ENCODE assay signal across 11 mouse cellular contexts in the genomic region with DNA sequence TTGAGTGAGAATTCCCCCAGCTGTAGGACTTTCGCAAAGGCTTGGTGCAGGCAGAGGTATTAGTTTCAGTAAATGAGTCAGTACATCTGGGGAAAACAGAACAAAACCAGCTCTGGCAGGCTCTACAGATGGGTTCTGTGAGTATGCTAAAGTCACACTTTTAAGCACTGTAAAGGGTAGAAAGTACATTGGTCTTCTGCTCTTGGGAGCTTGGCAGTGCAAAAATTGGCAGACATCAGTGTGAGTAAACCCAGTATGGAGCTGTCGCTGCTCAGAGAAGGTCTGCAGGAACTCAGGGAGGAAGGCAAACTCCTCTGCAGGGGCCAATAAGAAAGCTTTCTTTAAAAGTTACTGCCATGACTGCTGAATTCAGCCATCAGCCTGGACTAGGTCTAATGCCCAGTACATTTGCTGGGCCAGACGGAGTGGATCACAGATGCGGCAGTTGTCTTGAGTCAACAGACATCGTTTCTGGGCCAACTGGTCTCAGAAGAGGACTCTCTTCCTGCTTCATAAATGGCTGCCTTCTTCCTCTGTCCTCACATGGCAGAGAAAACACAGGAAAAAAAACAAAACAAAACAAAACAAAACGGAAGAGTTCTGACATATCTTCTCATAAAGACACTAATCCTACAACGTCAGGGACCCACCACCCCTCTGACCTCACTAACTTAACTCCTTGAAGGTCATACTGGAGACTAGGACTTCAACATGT. TPM values are rescaled to one million over a fixed set of nuclear protein-coding genes. Genes with fewer than 3 reads are reported as not detected.
DNase-seq lines count a peak whose midpoint lies in the region; ATAC-seq and TF ChIP-seq lines count a peak whose summit lies in the region.
"Had no signal": no experiment of that assay in that cellular context is flagged by ENCODE, and none has a peak within 500 bp of the region (broad histone marks: within the 10 kb centered on the region; RNA-seq: fewer than 3 reads in every experiment).

No protein-coding gene starts in this region.

- no peak for TF ChIP-seq EP300 in lung, postnatal 0 days (IDR thresholded peaks at IDR 0.05)

- no peak for TF ChIP-seq CTCF in lung, postnatal 0 days (IDR thresholded peaks at IDR 0.05)

- DNase-seq in heart, adult 18-20 months: peak; percentile 45 to 49
- no peak for DNase-seq in heart, adult 8-10 months (ENCODE audit: low spot score)
- DNase-seq in adipocyte (ENCODE audit: low spot score): peak; percentile 19
- peak; percentile 24 to 29 for DNase-seq in heart, postnatal 36 days
- peak; percentile 51 for DNase-seq in lung, postnatal 0 days (ENCODE audit: low spot score)
- DNase-seq in spleen, postnatal 4 days (ENCODE audit: low spot score in 2 of 2): no peak
- no peak for DNase-seq in adrenal gland, postnatal 25 days
- no peak for DNase-seq in forebrain, embryonic 14.5 days (ENCODE audit: low spot score)
- DNase-seq: B cell, adult 2 months had no signal

- H3K9ac ChIP-seq in lung, postnatal 0 days (replicated peaks; ENCODE audit: low read depth): no peak overlapping the region
- H3K9ac ChIP-seq in forebrain, embryonic 14.5 days (ENCODE audit: low read length): no peak overlapping the region
- H3K9ac ChIP-seq: hindbrain, embryonic 14.5 days had no signal

- no peaks in the 10 kb centered on the region for H3K4me1 ChIP-seq in lung, postnatal 0 days (ENCODE audit: insufficient read depth, low read depth, low read length)
- no peaks in the 10 kb centered on the region for H3K4me1 ChIP-seq in forebrain, embryonic 14.5 days (ENCODE audit: control insufficient read depth, insufficient read depth, low read length)

- no peak overlapping the region for H3K4me3 ChIP-seq in lung, postnatal 0 days (ENCODE audit: low read depth, low read length)
- no peak overlapping the region for H3K4me3 ChIP-seq in forebrain, embryonic 14.5 days (ENCODE audit: low read depth, low read length)

- peaks cover 16% of the 10 kb centered on the region; the same call in 1 of the 2 replicates for H3K36me3 ChIP-seq in lung, postnatal 0 days (ENCODE audit: insufficient read depth, low read length)
- no peaks in the 10 kb centered on the region for H3K36me3 ChIP-seq in forebrain, embryonic 14.5 days (ENCODE audit: control insufficient read depth, insufficient read depth, low read length)

- 48% methylated on average over 7 of the region's 7 CpGs for WGBS in lung, postnatal 0 days
- 90% methylated on average over 7 of the region's 7 CpGs for WGBS in forebrain, embryonic 14.5 days

- H3K27ac ChIP-seq in lung, postnatal 0 days (ENCODE audit: low read length): no peak overlapping the region
- no peak overlapping the region for H3K27ac ChIP-seq in forebrain, embryonic 14.5 days (ENCODE audit: low read depth, low read length)
- H3K27ac ChIP-seq: hindbrain, embryonic 14.5 days had no signal

- H3K27me3 ChIP-seq in lung, postnatal 0 days (replicated peaks; ENCODE audit: insufficient read depth, low read length): no peaks in the 10 kb centered on the region
- H3K27me3 ChIP-seq in forebrain, embryonic 14.5 days (replicated peaks; ENCODE audit: control insufficient read depth, insufficient read depth, low read length): no peaks in the 10 kb centered on the region

- intact Hi-C loops in heart, postnatal 36 days (cut with DNase I): no loop called here

- H3K4me2 ChIP-seq in lung, postnatal 0 days (replicated peaks; ENCODE audit: low read depth, low read length): no peak overlapping the region
- no peak overlapping the region for H3K4me2 ChIP-seq in forebrain, embryonic 14.5 days (ENCODE audit: low read length)
- H3K4me2 ChIP-seq: hindbrain, embryonic 14.5 days had no signal

- H3K9me3 ChIP-seq in lung, postnatal 0 days (ENCODE audit: low read length): no peaks in the 10 kb centered on the region
- no peaks in the 10 kb centered on the region for H3K9me3 ChIP-seq in forebrain, embryonic 14.5 days (replicated peaks; ENCODE audit: control insufficient read depth, low read length)

- ATAC-seq in lung, postnatal 0 days: peak; percentile 68
- ATAC-seq in forebrain, embryonic 14.5 days: no peak

RNA-seq across cellular contexts. Expression of gene Plekhs1, which starts 22.9 kb away (rescaled TPM):
- not detected for total RNA-seq in heart, adult 18-20 months (2021)
- total RNA-seq in heart, adult 8-10 months (2022): under 1 TPM in 3 of 4 experiments, not detected in 1; 0.14 to 0.41 (median 0.33) TPM
- total RNA-seq in heart, postnatal 36 days (2021): not detected
- polyA plus RNA-seq in lung, postnatal 0 days (2015; fragmentation: Nextera tagmentation; extraction: Ambion mirVana): 0.11 and 0.21 TPM in 2 replicates
- 0.12 TPM in 1 of 2 replicates, not detected in the other for total RNA-seq in adrenal gland, postnatal 25 days (2021)
- polyA plus RNA-seq in forebrain, embryonic 14.5 days (2014; fragmentation: Nextera tagmentation; extraction: Ambion mirVana): 0.28 TPM in 1 of 2 replicates, not detected in the other
- total RNA-seq: common myeloid progenitor, adult 5-6 weeks had no signal

RNA-seq across cellular contexts. Expression of gene Casp7, which starts 41.6 kb away (rescaled TPM):
- total RNA-seq in heart, adult 18-20 months (2021): 10 to 100 TPM in 1 of 2 experiments, 1 to 10 TPM in 1; 9.1 to 12.2 TPM
- total RNA-seq in heart, adult 8-10 months (2022): 10 to 100 TPM; 11.0 to 13.7 (median 12.3) TPM
- total RNA-seq in heart, postnatal 36 days (2021): 10 to 100 TPM in 1 of 2 experiments, 1 to 10 TPM in 1; 9.9 to 12.9 TPM
- 21.8 and 25.8 TPM in 2 replicates for polyA plus RNA-seq in lung, postnatal 0 days (2015; fragmentation: Nextera tagmentation; extraction: Ambion mirVana)
- total RNA-seq in adrenal gland, postnatal 25 days (2021): 13.7 and 14.8 TPM in 2 replicates
- 13.1 and 17.4 TPM in 2 replicates for polyA plus RNA-seq in forebrain, embryonic 14.5 days (2014; fragmentation: Nextera tagmentation; extraction: Ambion mirVana)

RNA-seq across cellular contexts. Expression of gene Nrap, which starts 48.7 kb away (rescaled TPM):
- total RNA-seq in heart, adult 18-20 months (2021): 100 to 1,000 TPM; 379 to 400 TPM
- total RNA-seq in heart, adult 8-10 months (2022): 100 to 1,000 TPM; 392 to 561 (median 511) TPM
- 100 to 1,000 TPM; 359 to 393 TPM for total RNA-seq in heart, postnatal 36 days (2021)
- polyA plus RNA-seq in lung, postnatal 0 days (2015; fragmentation: Nextera tagmentation; extraction: Ambion mirVana): 0.53 and 0.62 TPM in 2 replicates
- total RNA-seq in adrenal gland, postnatal 25 days (2021): 0.09 TPM in 1 of 2 replicates, not detected in the other
- polyA plus RNA-seq in forebrain, embryonic 14.5 days (2014; fragmentation: Nextera tagmentation; extraction: Ambion mirVana): 0.14 and 0.55 TPM in 2 replicates

Comparison
In these comparisons a context has a peak if more than half of its experiments do, and no peak if none do; other contexts are left out.
1. DNase-seq: peak in heart, adult 18-20 months (2 of 2), adipocyte (single experiment), heart, postnatal 36 days (2 of 2) and lung, postnatal 0 days (single experiment); none in heart, adult 8-10 months (single experiment), spleen, postnatal 4 days (0 of 2), adrenal gland, postnatal 25 days (single experiment) and forebrain, embryonic 14.5 days (single experiment).
2. RNA of gene Nrap, which starts 48.7 kb away (total RNA-seq): 392 to 561 TPM in heart, adult 8-10 months, 379 to 400 TPM in heart, adult 18-20 months and 359 to 393 TPM in heart, postnatal 36 days; 0.09 TPM in adrenal gland, postnatal 25 days; every median in the first group is over 100 times any median in the second.